Mouse (Mus musculus) heart, adult 2 months (tissue): ENCODE data around the gene Arsa.

Experiments
- CTCF ChIP-seq: fragments of 200-600 bp; IDR thresholded peaks from 2 replicates; pipeline ENCODE4 v1.8.1; 2022; ENCODE audit warnings: antibody characterized with exemption, mild to moderate bottlenecking, moderate library complexity
- EP300 ChIP-seq: fragments of 200-500 bp; IDR thresholded peaks from 2 replicates; pipeline ENCODE4 v1.6.1; 2011; ENCODE audit warnings: low read depth, low read length, control low read depth; ENCODE audit not compliant: insufficient read depth
- POLR2A ChIP-seq: fragments of 200-500 bp; IDR thresholded peaks from 2 replicates; pipeline ENCODE4 v1.6.1; 2011; ENCODE audit warnings: mild to moderate bottlenecking, low read depth, low read length, control low read depth; ENCODE audit not compliant: insufficient read depth

- peak; percentile 31 for TF ChIP-seq CTCF
- TF ChIP-seq POLR2A, result no peak
- no peak for TF ChIP-seq EP300
Observed at GRCm38 (mm10) chr15:89430341-89430740, 46.9 kb downstream of the Arsa start.
